Mouse (Mus musculus) layer of hippocampus, adult 8-10 months (tissue): ENCODE results near the gene Atp9a. TPM values are rescaled to one million over a fixed set of nuclear protein-coding genes. Genes with fewer than 3 reads are reported as not detected.

Experiments used
- DNase-seq, 2 experiments: peaks; one replicate each; pipeline ENCODE4 v3.0.0; 2022; ENCODE audit warnings: low spot score in 2 of 2
- total RNA-seq, 4 experiments: library from RNA; stranded (reverse); gene quantifications; 2 replicates each; pipeline ENCODE4 v1.2.4; 2022

Atp9a gene
- total RNA-seq, 4 experiments from 2014 or later: 325 to 344 (median 335) TPM

GRCm38 (mm10) chr2:168644855-168645254 is 97.4 kb downstream of the Atp9a start:
- no peak for DNase-seq

DNA sequence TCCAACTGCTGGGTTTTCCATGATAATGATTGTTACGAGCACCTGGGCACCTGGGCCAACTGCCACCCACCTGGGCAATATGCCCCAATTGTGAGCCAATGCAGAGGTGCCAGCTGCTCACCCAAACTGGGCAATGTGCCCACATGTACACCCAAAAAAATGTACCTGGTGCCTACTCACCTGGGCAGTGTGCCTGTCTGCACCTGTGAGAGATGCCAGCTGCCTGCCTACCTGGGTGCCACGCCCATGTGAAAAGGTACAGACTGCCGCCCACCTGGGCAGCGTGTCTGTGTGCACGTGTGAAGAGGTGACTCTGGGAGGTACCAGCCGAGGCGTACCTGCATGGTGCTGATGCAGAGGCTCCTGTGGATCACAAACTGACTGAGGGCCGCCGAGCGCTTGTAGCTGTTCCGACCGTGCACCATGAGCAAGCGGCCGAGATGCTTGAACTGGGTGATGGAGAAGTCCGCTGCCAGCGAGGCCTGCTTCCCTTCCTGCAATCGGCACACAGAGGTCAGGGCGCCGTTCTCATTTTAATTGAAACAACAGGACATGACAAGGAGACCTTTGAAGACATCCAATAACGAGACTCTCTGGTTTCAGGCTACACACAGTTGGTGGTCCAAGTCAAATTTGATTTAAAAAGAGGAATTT is 98.6 kb downstream of the Atp9a start:
- no peak for DNase-seq

- DNase-seq: no peak
Measured at GRCm38 (mm10) chr2:168642187-168642586, 100.0 kb downstream of the Atp9a start.

DNA sequence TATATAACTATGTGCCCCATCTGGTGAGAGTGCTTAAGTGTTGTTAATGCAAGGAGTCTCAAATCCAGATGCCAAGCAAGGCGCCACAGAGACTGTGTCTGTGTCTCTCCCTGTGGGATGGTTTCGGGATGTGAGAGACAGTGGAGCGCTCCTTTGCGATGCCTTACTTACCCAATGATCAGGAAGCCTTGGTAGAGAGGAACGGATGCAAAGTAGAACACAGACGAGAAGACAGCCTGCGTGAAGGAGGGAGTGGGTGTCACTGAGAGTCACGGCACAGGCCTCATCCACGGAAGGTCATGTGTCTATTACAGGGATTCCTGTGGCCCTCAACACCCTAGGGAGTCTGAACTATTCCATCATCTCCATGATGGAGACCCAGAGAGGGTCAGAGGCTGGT is 101.7 kb downstream of the Atp9a start:
- DNase-seq: no peak

DNA sequence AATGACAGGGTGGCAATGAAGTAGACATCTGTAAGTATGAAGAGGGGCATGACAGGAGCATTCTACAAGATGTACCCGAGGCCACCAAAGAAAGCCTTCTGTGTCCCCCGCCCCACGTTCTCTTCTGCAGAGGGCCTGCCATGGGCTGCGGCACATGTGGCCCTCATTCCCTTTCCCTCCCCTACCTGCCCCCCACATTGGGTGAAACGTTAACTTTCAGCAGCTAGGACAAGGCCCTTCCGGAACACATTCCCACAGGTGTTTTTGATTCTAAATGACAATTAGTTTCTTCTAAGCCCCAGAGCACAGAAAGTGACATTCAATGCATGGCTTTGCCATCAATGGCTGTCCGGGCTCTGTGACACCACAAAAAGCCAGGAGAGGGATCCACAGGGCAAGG is 107.3 kb downstream of the Atp9a start:
- no peak for DNase-seq

GRCm38 (mm10) chr2:168633301-168633816 is 108.8 kb downstream of the Atp9a start:
- DNase-seq: no peak

GRCm38 (mm10) chr2:168632543-168632942 is 109.7 kb downstream of the Atp9a start:
- no peak for DNase-seq

DNA sequence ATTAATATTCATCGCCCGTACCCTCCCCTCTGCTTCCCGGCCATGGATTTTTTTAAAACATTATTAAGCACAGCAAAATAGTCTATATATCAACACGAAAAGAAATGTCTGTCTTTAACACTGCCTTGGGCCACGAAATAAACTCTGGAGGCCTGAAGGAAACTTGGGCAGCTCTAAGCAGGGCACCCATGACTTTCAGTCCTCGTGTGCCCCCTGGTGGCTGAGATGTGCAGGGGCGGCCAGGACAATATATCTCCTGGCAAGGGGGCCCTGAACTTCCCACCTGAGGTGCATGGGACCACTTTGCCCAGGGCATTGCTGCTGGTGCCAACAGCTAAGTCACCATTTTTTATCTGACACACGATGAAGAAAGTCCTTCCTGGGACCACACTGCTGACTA is 113.4 kb downstream of the Atp9a start:
- DNase-seq: peak; percentile 48 to 81

- DNase-seq: no peak
Measured at GRCm38 (mm10) chr2:168627829-168628770, 114.1 kb downstream of the Atp9a start.

GRCm38 (mm10) chr2:168626385-168626784 is 115.8 kb downstream of the Atp9a start:
- DNase-seq: no peak

GRCm38 (mm10) chr2:168625091-168625490 is 117.1 kb downstream of the Atp9a start:
- DNase-seq: no peak

DNA sequence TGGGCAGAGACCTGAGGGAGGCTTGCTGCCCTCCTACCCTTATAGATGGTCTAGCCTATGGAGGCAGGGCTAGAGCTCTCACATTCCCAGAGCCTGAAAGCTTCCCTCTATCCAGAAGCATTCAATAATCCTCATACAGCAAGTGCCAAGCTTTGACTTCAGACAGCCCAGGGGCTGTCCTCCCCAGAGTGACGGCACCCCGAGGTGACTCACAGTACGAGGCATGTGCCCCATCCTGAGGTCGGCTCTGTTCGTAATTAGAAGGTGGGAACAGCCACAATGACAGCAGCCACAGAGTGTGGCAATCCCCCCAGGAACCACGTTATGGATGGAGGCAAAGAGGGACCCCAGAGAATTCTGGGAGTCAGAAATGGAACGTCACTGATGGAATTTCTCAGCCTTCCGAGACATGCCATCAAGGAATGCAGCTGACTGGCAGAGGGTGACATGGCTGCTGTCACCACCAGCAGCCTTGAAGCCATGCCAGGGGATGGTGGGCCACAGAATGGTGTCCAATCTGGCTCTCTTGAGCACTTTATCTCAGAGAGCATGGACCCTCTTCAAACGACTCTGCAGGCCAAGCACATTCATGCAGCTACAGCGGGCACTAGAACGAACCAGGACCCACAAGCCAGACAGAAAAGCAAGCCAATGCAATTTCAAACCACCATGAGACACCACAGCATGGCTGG is 121.0 kb downstream of the Atp9a start:
- DNase-seq: no peak

DNA sequence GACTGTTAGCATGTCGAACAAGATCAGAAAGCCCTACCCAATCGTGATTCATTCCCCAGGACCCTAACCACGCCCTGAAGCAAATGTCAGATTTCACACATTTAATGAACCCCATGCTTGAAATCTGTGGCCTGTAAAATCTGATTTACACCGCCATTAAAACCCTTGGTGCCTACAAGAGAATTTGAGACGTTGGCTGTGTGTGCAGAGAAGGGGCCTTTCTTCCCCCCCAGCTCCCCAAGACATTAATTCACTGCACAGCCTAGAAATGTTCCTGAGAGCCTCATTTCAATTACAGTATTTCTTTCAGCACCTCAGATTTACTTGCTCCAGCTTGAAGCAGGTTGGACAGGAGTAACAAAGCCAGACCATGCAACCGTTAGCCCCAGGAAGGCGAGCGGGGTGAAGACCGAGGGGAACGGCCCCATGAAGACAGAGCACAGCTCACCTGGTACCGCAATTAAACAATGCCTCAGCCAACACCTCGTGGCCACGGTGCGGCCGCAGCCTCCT is 123.9 kb downstream of the Atp9a start:
- DNase-seq: no peak

DNA sequence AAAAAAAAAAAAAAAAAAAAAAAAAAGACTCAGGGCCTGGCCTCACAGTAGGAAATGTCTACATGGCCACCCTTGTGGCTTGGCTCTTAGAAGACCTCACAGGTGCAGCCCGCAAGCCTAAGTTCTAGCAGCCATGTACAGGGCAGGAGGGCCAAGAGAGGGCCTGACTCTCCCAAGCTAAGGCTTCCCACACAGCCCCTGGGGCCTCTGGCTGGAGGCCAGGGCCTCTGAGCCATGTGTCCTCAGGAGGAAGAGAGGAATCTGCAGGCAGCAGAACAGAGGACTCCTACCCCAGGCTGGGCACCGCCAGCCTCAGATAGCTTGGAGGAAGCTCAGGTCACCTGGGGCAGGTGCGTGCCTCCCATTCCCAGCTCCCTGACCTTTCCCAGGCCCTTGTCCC is 127.0 kb downstream of the Atp9a start:
- no peak for DNase-seq

DNA sequence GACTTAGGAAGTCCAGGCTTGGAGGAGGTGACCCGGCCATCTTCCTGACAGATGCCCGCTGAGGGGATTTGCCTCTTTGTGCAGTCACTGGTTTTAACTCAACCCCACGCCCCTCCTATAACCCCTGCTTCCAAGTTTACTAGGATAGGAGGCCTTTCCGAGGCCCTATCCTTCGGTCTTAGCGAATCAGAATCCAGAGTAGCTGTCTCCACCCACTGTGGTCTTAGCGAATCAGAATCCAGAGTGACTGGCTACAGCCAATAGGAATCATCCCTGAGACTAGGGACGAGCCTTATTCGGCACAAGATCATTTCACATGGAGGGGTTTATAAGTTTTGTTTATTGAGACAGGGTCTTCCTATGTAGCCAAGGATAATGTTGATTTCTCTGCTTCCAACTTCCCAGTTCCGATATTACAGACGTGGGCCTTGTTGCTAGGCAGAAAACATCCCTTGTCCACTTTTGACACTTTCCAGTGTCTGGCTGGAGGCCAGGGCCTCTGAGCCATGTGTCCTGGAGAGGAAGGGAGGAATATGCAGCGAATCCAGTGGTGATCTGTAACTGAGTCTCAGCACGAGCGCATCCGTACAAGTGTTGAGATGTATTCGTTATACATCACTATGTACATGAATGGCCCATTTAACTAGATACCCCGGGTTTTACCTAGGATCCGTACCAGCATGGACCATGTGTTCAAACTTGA is 127.9 kb downstream of the Atp9a start:
- no peak for DNase-seq

DNA sequence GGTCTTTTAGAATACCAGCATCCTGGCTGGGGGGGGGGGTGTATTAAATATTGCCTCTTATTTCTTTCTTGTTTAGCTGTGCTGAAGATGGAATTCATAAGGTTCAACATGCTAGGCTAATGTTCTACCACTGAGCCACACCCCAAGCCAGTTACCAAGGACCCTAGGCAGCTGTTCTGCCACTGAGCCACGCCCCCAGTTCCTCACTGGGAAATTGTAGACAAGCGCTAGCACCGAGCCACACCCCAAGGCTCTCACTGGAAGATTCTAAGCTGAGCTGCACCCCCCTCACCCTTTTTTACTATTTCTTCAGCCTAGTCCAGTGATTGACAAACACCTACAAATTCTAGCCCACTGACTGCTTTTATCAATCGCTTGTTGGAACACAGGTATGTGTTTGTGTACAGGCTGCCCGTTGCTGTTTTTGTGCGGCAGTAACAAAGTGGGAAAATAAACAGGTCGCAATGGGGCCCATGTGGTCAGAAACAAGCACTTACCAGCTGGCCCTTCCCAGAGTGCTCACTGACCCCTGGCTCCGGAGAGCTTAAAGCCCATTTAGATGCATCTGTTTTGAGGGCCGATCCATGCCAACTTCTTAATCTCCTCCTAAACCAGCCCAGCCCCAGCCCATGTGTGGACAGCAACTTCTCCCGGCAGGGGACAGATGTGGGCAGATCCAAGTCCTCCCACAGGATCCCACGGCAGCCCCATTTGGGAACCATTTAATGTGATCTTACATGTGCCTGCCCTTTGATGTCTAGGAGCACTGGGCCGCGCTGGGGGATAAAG is 128.9 kb downstream of the Atp9a start:
- DNase-seq: no peak

DNA sequence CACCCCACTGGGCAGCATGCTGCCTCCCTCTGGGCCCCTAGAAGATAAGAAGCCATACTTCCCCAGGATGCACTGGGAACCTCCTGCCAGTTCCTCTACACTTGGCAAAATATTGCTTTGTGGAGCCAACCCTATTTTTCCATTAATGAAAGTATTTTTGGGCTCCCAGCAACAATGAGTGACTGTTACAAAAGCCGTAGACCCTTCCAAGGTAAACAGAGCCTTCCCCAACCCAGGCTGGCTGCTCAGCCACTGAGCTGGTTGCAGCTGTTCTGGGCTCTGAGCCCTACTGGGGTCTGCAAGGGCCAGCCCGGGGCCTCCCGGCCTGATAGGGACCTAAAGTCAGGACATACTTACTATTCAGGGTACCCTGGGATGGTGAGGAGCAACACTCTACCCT is 131.3 kb downstream of the Atp9a start:
- DNase-seq: no peak

DNA sequence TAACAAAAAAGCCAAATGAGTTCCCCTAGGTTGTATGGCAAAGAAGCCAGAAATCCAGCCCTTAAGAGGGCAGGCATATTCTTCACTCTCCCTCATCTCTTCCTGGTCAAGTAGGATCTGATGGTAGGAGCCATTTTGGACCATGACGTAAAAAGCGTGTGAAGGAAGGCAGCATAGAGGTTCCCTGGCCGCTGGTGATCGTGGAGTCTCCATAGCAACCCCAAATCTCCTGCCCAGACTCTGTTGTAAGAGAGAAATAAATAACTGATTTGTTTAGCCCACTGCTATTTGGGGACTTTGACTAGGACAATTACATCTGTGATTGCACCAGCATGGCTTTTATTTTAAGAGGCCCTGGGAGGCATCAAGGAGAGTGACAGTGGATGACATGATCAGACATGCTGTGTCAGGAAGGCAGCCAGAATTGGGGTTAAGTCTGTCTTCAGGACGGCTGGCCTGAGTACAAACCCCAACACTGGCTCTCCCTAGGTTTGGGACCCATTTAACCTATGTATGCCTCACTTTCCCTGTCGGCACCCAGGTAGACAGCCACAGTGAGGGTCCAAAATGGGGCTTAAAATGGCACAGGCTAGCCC is 132.5 kb downstream of the Atp9a start:
- DNase-seq: no peak

GRCm38 (mm10) chr2:168608125-168608564 is 134.1 kb downstream of the Atp9a start:
- DNase-seq: no peak

DNA sequence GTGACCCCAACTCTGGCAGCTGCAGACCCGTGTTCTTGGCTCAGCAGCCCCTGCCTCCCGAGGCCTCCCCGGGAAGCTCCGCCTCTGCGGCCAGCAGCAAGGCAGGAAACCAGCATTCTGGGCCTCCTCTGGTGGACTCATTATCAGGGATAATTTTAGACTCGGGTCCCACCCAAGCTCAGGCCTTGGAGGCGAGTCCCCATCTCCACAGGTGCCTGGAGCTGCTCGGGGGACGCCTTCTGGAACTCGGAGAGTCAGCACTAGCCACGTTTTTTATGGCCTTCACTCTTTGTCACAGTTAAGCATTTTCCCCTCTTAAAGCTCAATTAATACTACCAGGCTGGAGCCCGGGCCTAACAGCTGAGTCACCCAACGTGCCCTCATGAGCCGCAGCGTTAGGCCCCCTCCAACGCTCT is 137.5 kb downstream of the Atp9a start:
- DNase-seq: no peak
